Mouse (Mus musculus): ENCODE results near the gene Ippk.

Gene Ippk

GRCm38 (mm10) chr13:49430529-49430928, 9.5 kb downstream of the Ippk start:
- DNase-seq (ENCODE audit: low spot score): no peak

GRCm38 (mm10) chr13:49433268-49434029, 12.4 kb downstream of the Ippk start:
- no peak for DNase-seq (ENCODE audit: low spot score)

DNA sequence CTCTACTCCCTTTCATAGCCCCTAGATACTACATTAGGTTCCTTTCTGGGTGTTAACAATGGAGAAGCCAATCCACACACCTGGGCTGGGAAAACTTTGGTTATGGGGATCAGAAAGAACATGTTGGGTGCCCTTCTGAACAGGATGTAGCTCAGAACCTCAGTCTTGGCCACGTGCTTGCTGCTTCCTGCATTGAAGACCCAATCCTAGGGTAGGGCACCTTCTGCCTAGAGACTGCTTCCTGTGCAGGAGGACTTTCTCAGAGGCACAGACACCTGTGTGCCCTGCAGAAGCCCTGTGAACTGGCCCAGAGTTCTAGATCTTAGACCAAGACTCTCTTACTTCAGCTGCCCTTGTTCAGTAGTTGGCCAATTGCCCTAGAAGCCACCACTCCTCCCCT, 14.7 kb downstream of the Ippk start:
- DNase-seq (ENCODE audit: low spot score): no peak

GRCm38 (mm10) chr13:49436170-49436569, 15.1 kb downstream of the Ippk start:
- peak; percentile 87 for DNase-seq (ENCODE audit: low spot score)

GRCm38 (mm10) chr13:49444451-49444850, 23.4 kb downstream of the Ippk start:
- no peak for DNase-seq (ENCODE audit: low spot score)

- peak; percentile 86 for DNase-seq (ENCODE audit: low spot score)
These were observed 28.3 kb downstream of the Ippk start for GRCm38 (mm10) chr13:49449318-49449749.

DNA sequence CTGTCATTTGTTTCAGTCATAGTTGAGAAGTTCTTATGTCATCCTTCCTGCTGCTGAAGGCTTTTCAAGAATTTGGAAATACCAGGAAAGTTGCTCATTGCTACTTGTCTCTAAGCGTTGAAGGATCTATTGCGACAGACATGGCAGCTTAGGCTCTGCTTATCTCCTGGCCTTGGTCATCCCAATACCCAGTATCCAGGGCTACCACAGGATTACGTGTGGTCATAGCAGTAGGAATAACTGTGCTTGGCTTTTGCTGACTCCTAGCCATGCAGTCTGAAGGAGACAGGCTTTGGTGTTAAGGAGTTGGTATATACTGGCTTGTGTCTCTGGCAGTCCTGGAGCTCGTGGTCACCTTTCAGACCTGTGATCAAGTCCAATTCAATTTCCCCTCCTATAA, 39.2 kb downstream of the Ippk start:
- DNase-seq (ENCODE audit: low spot score): no peak

DNA sequence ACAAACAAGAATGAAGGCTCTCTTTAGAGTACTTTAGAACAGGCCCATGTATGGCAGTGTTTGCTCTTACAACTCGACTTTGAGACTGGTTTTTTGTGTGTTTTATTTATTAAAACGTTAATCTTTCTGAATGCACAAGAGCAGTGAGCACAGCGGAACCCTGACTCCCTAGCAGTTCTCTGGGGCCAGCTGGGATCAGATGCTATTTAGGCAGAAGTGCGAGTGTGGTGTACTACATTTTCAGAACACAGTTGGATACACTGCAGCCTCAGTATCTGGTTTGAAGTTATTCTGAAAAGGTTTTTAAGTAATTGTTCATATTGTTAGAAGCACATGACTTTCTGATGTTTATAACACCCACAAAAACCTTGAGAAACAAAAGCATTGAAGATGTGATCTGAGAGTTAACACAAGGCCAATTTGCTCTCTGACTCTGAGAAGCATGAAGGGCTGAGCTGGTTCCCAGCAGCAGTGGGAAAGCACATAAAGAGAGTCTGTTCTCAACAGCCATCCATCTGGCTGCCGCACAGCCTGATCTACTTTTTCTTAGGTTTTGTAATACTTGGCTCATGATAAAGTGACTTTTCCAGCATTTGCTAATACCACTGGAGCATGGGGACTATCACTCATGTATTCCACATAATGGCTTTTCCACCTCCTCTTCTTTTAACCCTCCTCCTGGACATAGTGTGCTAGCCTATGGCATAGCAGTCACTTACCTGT, 39.8 kb downstream of the Ippk start:
- no peak for DNase-seq (ENCODE audit: low spot score)

DNA sequence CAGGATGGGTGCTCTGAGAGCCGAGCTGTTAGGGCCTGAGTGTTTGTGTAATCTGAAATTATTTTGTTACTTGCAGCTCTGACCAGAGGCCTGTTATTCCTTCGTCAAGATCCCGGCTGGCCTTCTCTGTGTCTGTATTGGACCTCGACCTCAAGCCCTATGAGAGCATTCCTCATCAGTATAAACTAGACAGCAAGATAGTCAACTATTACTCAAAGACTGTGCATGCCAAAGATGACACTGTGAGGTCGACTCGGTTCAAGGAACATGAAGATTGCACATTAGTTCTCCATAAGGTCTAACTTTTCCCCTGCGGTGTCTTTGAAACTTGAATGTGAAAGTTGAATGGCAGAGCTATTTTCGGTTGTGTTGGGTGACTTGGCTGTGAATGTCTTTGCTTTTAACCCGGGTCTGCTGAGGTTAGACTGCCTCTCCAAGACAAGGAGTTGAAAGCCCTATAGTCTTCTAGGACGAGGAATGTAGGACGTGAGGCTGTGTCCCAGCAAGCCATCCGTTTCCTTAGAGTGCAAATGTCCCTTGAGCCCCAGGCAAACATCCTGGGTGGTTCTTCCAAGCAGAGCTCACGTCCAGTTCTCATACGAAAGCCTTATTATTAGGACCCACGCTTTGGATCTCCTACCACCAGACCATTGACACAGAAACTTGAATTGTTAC, 40.5 kb downstream of the Ippk start:
- no peak for DNase-seq (ENCODE audit: low spot score)

- no peak for DNase-seq (ENCODE audit: low spot score)
These were observed 41.9 kb downstream of the Ippk start for GRCm38 (mm10) chr13:49462921-49463320.

DNA sequence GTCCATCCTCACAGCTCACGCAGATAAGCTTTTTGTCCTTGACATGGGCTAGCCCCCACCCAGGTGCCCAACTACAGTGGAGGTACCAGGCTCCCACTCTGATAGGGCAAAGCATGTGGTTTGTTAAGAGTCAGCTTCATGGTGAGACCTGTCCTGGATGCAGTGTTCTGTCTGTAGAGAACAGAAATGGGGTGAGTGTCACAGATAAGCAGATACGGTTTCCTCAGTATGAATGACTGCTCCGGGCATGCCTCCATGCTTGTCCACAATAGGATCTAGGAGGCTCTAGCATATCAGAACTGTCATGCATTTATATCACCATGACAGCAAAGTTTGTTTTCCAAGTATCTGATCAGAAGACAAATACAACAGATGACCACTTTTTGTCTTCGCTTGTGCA, 44.8 kb downstream of the Ippk start:
- no peak for DNase-seq (ENCODE audit: low spot score)

GRCm38 (mm10) chr13:49466393-49467075, 45.5 kb downstream of the Ippk start:
- no peak for DNase-seq (ENCODE audit: low spot score)

GRCm38 (mm10) chr13:49467585-49467984, 46.5 kb downstream of the Ippk start:
- no peak for DNase-seq (ENCODE audit: low spot score)

DNA sequence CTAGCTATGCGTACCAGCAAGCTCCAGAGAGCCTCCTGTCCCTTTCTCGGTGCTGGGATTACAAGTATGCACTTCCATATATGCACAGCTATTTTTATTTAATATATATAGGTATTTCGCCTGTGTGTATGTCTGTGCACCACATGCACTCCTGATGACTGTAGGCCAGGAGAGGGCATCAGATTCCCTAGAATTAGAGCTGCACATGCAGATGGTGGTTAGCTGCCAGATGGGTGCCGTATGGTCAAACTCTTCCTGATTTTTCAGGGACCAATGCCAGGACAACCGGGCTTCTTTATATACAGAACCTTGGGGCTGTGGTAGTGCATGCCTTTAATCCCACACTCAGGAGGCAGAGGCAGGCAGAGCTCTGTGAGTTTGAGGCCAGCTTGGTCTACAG, 48.0 kb downstream of the Ippk start:
- DNase-seq (ENCODE audit: low spot score): peak; percentile 11

GRCm38 (mm10) chr13:49470319-49470718, 49.3 kb downstream of the Ippk start:
- DNase-seq (ENCODE audit: low spot score): no peak

- no peak for DNase-seq (ENCODE audit: low spot score)
These were observed 49.8 kb downstream of the Ippk start for GRCm38 (mm10) chr13:49470806-49471205.

DNA sequence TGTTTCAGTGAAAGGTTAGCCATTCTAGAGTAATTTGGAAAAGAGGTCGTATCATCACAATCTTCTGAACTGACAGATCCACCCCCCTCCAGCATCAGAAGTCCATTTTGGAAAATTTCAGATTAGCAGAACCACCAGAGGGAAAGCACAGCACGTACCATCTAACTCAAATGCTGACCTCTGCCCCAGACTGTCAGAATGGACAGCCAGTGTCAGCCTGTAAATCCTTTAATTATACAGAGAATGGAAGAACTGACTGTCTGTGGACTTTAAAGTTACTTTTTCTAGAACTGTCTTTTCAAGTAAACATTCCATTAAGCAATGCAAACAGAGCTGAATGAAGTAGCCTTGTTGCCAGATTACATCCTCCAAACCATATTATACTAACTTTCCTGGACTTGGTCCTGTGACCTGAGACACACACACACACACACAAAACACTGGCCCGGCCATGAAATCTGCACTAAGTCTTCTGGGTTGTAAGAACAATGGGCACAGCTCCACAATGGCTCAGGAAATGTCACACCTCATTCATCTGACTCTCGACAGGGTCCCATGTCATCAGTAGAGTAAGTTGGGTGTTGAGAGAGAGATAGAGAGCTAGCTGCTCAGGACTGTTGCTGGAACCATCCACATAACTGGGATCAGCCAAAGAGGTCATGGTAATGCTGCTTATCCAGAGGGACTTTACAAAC, 51.1 kb downstream of the Ippk start:
- no peak for DNase-seq (ENCODE audit: low spot score)

- DNase-seq (ENCODE audit: low spot score): no peak
These were observed 51.6 kb downstream of the Ippk start for GRCm38 (mm10) chr13:49472676-49473005.

- DNase-seq (ENCODE audit: low spot score): no peak
These were observed 56.8 kb downstream of the Ippk start for GRCm38 (mm10) chr13:49477887-49478286.

DNA sequence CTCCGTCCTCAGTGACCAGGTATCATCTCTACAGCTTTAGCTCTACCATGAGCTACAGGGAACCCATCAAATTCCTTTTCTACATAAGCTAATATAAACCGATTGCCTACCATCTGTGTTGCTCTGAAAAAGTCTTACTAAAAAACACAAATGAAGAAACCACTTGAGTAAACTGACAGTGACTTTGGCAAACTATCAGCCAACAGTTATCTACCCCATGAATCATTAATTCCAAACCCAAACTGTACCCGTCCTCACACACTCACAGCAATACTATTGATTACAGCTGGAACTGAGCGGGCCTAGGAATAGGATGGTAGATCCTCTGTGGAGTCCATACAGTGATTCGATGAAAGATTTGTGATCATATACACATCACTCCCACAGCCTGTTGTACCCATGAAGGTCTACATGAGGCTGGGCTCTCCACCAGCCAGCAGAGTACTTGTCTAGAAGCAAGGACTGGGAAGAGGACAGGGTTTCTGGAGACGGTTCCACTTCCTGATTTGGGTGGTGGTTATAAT, 57.9 kb downstream of the Ippk start:
- no peak for DNase-seq (ENCODE audit: low spot score)

DNA sequence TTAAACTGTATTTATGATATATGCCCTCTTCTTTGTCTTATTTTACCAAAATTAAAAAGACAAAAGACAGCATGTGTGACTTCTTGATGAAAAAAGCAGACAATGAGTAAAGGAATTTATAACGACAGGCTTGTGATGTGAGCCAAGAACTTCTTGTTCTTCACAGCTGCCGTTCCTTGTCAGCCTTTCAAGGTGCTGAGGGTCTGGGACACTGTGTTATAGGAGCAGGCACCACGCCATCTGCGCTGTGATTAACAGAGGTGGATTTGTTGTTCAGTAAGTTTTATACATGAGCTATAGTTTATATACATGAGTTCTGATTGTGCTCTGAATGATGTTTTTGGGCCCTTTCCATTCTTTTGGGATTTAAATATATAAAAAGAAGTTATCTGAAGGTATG, 58.4 kb downstream of the Ippk start:
- no peak for DNase-seq (ENCODE audit: low spot score)

DNA sequence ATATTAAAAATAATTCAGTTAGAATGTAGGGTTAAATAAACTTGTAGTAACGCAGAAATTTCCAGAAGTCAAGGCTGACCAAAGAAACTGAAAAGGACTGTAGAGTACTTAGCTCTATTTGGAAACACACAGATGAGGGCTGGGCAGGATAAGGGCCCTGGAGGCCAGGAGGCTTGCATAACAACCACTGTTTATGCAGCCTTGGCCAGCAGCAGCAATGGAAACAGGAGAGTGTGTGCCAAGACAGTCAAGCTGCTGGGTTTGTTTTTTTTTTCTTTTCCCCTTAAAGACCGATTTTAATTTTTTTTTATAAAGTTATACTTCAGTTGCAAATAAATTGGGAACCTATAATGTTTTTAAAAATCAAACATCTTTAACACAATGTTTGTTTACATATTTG, 59.0 kb downstream of the Ippk start:
- peak; percentile 45 for DNase-seq (ENCODE audit: low spot score)
